Mouse (Mus musculus): ENCODE measurements around the gene Ptgfrn.

Gene Ptgfrn

GRCm38 (mm10) chr3:101003575-101004356, 106.3 kb downstream of the Ptgfrn start:
- DNase-seq (ENCODE audit: low spot score), result no peak

DNA sequence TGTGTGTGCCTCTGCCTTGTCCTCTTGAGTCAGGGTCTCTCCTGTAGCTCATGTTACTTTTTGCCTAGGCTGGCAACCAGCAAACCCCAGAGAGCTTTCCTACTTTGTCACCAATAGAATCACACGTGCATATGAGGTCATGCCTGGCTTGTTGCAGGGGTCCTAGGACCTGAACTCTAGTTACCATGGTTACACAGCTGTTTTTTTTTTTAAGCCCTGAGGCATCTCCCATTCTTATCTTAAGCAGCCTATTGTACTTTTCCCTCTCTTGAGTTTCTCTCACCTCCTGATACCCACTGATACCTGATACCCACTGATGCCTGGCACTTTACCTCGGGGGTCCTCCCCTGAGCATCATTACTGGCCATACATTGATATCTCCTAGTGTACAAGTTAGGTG, 110.3 kb downstream of the Ptgfrn start:
- no peak for DNase-seq (ENCODE audit: low spot score)

DNA sequence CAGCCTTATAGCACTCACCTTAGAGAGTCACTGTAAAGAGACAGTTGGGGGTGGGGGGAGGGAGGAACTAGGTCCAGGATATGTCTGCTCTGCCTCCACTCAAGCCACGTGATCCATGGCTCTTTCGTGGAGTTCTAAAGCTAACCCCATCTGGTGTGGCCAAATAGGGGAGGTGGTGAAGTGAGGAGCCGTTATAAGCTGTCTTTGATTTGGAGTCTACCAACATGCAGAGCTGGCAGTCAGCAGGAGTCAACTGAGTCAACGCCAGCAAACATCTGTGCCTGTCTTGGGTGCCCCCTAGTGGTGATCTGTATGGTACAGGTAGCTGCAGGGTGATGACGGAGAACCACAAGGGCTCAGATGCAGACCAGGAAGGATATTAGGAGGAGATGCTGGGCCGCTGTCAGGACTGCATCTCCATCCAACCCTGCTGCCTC, 111.2 kb downstream of the Ptgfrn start:
- peak; percentile 82 for DNase-seq (ENCODE audit: low spot score)

DNA sequence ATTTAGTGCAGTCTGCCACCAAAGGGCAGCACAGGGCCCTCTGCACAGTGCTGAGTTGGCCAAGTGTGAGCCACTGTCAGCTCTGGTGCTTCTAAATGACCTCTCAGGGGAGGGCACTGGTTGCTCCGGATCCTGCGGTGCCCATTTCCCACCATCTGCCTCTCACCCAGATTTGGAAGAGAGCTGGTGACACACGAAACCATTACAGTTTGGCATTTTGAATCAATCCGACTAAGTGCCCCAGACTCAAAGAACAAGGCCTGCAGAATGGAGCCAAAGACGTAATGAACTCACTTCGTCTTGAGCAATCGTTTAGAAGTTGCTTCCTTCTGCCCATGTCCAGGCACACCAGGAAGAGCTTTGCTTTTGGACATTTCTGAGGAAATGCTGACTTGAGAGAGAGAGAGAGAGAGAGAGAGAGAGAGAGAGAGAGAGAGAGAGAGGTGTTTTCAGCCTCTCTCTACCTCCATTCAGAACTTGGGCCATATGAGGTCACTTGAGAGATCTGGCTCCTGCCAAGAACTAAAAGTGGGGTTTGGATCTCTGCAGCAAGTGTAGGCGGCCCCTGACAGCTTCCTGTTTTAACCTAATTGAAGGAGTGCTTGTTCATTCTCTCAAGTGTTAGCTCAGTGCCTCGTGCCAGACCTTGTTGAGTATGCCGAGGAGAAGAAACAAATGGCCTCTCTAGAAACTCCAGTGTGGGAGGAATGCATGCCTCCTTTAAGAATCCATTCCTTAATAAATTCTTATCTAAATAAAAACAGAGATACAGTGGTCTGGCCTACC, 112.1 kb downstream of the Ptgfrn start:
- DNase-seq (ENCODE audit: low spot score), result peak; percentile 17

DNA sequence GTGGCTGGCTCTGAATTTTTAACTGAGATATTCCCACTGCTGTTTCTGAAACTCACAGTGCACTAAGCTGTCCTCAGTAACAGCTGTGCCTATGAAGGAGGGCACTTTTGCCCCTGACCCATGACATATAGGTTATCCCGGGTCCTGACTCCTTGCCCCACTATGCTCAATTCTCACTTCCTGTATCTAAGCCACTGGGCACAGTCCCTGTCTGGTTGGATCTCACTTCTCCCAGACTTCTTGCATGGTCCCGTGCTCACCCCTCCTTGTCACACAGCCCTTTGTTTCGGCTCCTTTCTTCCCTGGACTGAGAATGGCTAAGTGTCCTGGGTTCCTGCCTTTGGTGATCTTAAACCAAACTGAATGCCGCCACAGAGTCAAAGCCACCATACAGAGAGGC, 115.8 kb downstream of the Ptgfrn start:
- no peak for DNase-seq (ENCODE audit: low spot score)

GRCm38 (mm10) chr3:100993718-100994117, 116.4 kb downstream of the Ptgfrn start:
- no peak for DNase-seq (ENCODE audit: low spot score)

DNA sequence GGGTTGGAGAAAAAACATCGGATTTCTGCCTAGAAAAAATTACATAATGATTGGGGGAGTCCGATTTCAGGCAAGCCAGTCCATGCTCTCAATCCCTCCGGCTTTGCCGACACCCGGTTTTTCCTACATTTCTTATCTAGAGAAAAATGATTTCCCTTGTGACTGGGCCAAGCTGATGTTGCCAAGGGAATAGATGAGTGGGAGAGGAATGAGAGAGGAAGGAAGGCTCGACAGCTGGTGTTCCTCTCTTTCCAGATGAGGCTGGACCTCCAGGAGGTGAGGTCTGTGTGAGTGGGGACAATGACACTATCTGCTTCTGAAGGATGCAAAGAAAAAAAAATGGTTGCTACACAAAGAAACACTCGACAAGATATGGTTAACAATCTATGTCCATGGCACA, 116.9 kb downstream of the Ptgfrn start:
- DNase-seq (ENCODE audit: low spot score), result peak; percentile 31
